Mouse (Mus musculus) liver, embryonic 14.5 days (tissue): ENCODE results near the gene Tgfbr1. TPM values are rescaled to one million over a fixed set of nuclear protein-coding genes. Genes with fewer than 3 reads are reported as not detected.
A peak's percentile ranks its signal among the peaks of the same experiment; 100 is the strongest.

ENCODE experiments used
- ATAC-seq: fragments of 200-750 bp; cut with Nextera tagmentation; 2 replicates; pipeline ENCODE4 v1.8.0; 2017; ENCODE audit warnings: moderate number of reproducible peaks, mild to moderate bottlenecking, moderate library complexity; ENCODE audit not compliant: insufficient read depth
- DNase-seq, 3 experiments: peaks; one replicate each; pipeline ENCODE4 v3.0.0-alpha.2; 2012 to 2013; ENCODE audit warnings: low read depth in 3 of 3, low spot score in 3 of 3
- H3K27ac ChIP-seq: fragments of 300-500 bp; sonication (generic); 2 replicates; pipeline ENCODE4 v1.5.1; 2014; ENCODE audit warnings: moderate library complexity, mild to moderate bottlenecking, control low read depth, inconsistent platforms
- H3K27me3 ChIP-seq: fragments of 300-500 bp; sonication (generic); 2 replicates; pipeline ENCODE4 v1.6.1; 2014; ENCODE audit warnings: mild to moderate bottlenecking, low read length, moderate library complexity; ENCODE audit not compliant: control insufficient read depth, insufficient read depth
- H3K36me3 ChIP-seq: fragments of 300-500 bp; sonication (generic); replicated peaks from 2 replicates; pipeline ENCODE4 v1.6.1; 2014; ENCODE audit warnings: low read depth; ENCODE audit not compliant: control insufficient read depth, insufficient read depth
- H3K4me1 ChIP-seq, 2 experiments: fragments of 200-500 bp in 1 of 2; fragments of 300-500 bp in 1 of 2; sonication (generic) in 1 of 2; replicated peaks; 2 replicates each; pipeline ENCODE4 v1.6.1; 2012 to 2014; ENCODE audit warnings: antibody characterized with exemption in 1 of 2, inconsistent platforms in 1 of 2, low read length in 1 of 2; ENCODE audit not compliant: control insufficient read depth in 2 of 2, insufficient read depth in 2 of 2
- H3K4me2 ChIP-seq: fragments of 300-500 bp; sonication (generic); 2 replicates; pipeline ENCODE4 v1.6.1; 2014; ENCODE audit warnings: low read depth, mild to moderate bottlenecking, control low read depth, moderate library complexity
- H3K4me3 ChIP-seq, 2 experiments: fragments of 200-500 bp in 1 of 2; fragments of 300-500 bp in 1 of 2; sonication (generic) in 1 of 2; 2 replicates each; pipeline ENCODE4 v1.5.1; 2012 to 2014; ENCODE audit warnings: low read depth in 2 of 2, low read length in 2 of 2, mild to moderate bottlenecking in 2 of 2, control low read depth in 1 of 2, inconsistent platforms in 1 of 2, moderate library complexity in 1 of 2; ENCODE audit not compliant: insufficient read depth in 1 of 2
- H3K9ac ChIP-seq: fragments of 300-500 bp; sonication (generic); replicated peaks from 2 replicates; pipeline ENCODE4 v1.6.1; 2014; ENCODE audit warnings: mild to moderate bottlenecking, control low read depth, moderate library complexity
- H3K9me3 ChIP-seq: fragments of 300-500 bp; sonication (generic); 2 replicates; pipeline ENCODE4 v1.6.1; 2016; ENCODE audit warnings: low read length, mixed read lengths; ENCODE audit not compliant: control insufficient read depth
- CTCF ChIP-seq: IDR thresholded peaks from 2 replicates; pipeline ENCODE4 v1.5.1; 2016; ENCODE audit warnings: antibody characterized with exemption, low read depth, control low read depth
- EP300 ChIP-seq: IDR thresholded peaks from 2 replicates; pipeline ENCODE4 v1.6.1; 2016; ENCODE audit warnings: antibody characterized with exemption, low read depth
- WGBS: fragments of 180-500 bp; shearing (Covaris S2); extraction: QIAGEN DNeasy Blood & Tissue Kit; methylation state at CpG from one replicate; pipeline ENCODE4 v1.1.7; 2014; ENCODE audit not compliant: insufficient replicate concordance; 5-methylcytosine and 5-hydroxymethylcytosine counted together
- polyA plus RNA-seq, 2 experiments: library from polyadenylated mRNA; depleted of rRNA in 1 of 2; stranded (reverse) in 1 of 2; unstranded in 1 of 2; fragments of >200 nt; fragmentation: Nextera tagmentation in 1 of 2; extraction: Ambion mirVana in 1 of 2; gene quantifications; 2 replicates each; pipeline versions ENCODE4 v1.2.1 to v1.2.3; 2012 to 2014

The Tgfbr1 gene
- 2.4 and 3.2 TPM in 2 replicates for polyA plus RNA-seq (2012; rRNA removed)
- 5.6 and 5.7 TPM in 2 replicates for polyA plus RNA-seq (2014; fragmentation: Nextera tagmentation; extraction: Ambion mirVana)

DNA sequence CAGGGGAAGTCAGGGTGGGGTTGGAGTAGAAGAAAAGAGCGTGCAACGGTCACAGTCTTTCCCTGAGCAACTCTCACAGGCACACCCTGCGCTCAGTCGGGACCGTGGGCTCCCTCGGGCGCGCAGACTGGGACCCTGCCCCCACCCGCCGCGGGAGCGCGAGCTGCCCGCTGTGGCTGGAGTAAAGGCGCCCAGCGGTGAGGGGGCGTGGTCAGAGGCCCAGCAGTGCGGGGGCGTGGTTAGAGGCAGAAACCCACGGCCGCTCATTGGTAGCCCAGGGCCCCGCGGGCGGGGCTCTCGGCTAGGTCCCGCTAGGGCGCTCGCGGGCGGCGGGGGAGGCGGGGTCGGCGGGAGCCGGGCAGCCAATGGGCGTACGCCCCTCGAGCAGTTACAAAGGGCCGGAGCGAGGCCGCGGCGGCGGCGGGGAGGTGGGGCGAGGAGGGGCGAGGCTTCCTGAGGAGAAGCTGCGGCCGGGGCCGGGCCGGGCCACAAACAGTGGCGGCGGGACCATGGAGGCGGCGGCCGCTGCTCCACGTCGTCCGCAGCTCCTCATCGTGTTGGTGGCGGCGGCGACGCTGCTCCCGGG is at the start of gene Tgfbr1:
Gene Tgfbr1, plus strand, starts transcription at position 420 of the 586 bp plus-strand sequence.
- Histone ChIP-seq H3K4me3 (peak within 1 kb of the TSS; percentile 65 to 77), H3K27me3 (peaks cover 13% of the 10 kb centered on the region), H3K36me3 (no peaks in the 10 kb centered on the region), H3K9ac (peak within 1 kb of the TSS; percentile 74), H3K4me2 (peak within 1 kb of the TSS; percentile 89), H3K27ac (no peak within 1 kb of the TSS; the same call in 1 of the 2 replicates), H3K9me3 (no peaks in the 10 kb centered on the region), H3K4me1 (no peaks in the 10 kb centered on the region; a peak in 1 of 4 replicates)
- WGBS, result under 1% methylated on average over 58 of the region's 65 CpGs
- peak; percentile 92 for DNase-seq
- ATAC-seq, result peak; percentile 100
- TF ChIP-seq CTCF (no peak), EP300 (no peak)

DNA sequence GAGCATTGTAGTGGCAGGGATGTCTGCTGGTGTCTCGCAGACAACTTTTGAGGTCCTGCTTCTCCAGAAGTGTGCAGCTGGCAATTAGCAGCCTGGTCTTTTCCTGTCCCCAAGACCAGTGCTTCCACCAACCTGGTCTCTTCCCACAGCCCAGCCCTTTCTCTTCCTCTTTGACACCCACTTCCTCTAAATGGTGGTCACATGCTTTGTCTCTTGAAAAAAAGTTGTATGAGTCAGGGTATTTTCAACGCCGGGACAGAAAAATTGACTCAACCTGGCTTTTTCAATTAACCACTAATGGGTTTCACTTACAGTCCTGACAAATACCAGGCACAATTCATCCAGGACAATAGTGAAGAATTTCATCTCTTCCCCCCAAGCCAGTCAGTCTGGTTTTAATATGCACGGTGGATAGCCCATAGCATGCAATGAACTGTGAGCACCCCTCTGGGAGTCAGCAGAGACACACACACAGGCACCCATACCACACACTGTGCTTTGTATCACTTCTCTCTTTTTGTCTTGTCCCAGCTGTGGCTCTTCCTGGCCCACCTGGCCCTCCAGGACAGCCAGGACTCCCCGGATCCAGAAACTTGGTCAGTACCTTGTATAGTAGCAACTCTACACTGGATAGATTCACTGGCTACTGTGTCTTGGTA is 49.6 kb upstream of the Tgfbr1 start:
- H3K4me3 ChIP-seq, result no peak overlapping the region
- ATAC-seq (no peak), DNase-seq (no peak)
- TF ChIP-seq EP300 (no peak), CTCF (no peak)
- H3K27ac ChIP-seq, result no peak overlapping the region
- no peak overlapping the region for H3K4me2 ChIP-seq
- WGBS, result 23% methylated on average over 5 of the region's 5 CpGs
- peaks cover 3 to 14% of the 10 kb centered on the region in 2 experiments; a peak in 3 of 4 replicates for H3K4me1 ChIP-seq
- no peaks in the 10 kb centered on the region for H3K27me3 ChIP-seq
- H3K9me3 ChIP-seq, result no peaks in the 10 kb centered on the region; the same call in 1 of the 2 replicates
- H3K36me3 ChIP-seq, result no peaks in the 10 kb centered on the region
- H3K9ac ChIP-seq, result no peak overlapping the region

DNA sequence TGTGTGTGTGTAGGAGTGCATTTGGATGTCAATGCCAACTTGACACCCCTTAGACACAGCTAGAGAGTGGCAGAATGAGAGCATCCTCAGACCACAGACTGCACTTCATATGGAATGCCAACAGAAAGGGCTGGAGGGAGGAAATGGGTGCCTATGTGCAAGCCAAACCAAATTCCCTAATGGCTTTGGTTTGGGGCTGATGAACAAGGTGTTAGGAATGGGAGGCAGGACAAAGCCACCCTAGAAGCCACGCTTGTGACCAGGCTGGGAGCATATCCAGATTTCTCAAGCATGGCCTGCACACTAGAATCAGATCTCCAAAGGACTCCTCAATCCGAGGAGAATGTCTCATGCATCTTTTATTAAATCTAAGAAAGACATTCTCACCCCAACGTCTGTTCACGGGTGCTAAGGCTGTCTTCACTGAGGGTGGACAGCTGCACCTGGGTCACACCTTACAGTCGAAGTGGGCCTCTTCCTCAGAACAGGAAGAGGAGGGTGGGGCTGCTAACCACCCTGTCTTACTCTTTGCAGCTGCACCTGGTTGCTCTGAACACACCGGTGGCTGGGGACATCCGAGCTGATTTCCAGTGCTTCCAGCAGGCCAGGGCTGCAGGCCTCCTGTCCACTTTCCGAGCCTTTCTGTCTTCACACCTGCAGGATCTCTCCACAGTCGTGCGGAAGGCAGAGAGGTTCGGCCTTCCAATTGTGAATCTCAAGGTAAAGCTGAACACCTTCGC is 43.0 kb upstream of the Tgfbr1 start:
- no peak overlapping the region for H3K27ac ChIP-seq
- 51% methylated on average over 12 of the region's 12 CpGs for WGBS
- no peaks in the 10 kb centered on the region for H3K9me3 ChIP-seq
- DNase-seq (no peak), ATAC-seq (no peak)
- H3K4me1 ChIP-seq, result peaks cover 0 to 9% of the 10 kb centered on the region in 2 experiments; a peak in 1 of 4 replicates
- no peaks in the 10 kb centered on the region for H3K36me3 ChIP-seq
- no peak overlapping the region for H3K4me3 ChIP-seq
- no peak overlapping the region for H3K4me2 ChIP-seq
- TF ChIP-seq CTCF (no peak), EP300 (no peak)
- no peak overlapping the region for H3K9ac ChIP-seq
- no peaks in the 10 kb centered on the region for H3K27me3 ChIP-seq

DNA sequence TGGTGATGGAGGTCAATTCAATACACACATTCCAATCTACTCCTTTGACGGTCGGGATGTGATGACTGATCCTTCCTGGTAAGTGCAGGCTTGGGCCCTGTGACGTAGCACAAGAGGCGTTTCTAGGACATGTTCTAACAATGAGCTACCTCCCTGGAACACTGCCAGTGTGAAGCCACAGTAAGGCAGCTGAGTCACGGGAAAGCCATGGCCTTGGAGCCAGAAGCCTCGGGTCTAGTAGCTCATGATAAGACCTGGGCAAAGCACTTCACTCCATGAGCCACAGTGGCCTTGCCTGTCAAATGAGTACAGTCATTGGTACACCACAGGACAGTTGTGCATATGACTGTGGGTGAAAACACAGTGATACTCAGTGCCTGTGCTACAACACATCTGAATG is 42.2 kb upstream of the Tgfbr1 start:
- Histone ChIP-seq H3K4me1 (peaks cover 0 to 9% of the 10 kb centered on the region in 2 experiments; a peak in 1 of 4 replicates), H3K9me3 (no peaks in the 10 kb centered on the region), H3K36me3 (no peaks in the 10 kb centered on the region), H3K27me3 (no peaks in the 10 kb centered on the region), H3K4me2 (no peak overlapping the region), H3K9ac (no peak overlapping the region), H3K4me3 (no peak overlapping the region), H3K27ac (no peak overlapping the region)
- TF ChIP-seq EP300 (no peak), CTCF (no peak)
- DNase-seq (peak in 1 of 3 experiments; percentile 23), ATAC-seq (peak; percentile 53; the same call in 1 of the 2 replicates)
- 35% methylated on average over 6 of the region's 6 CpGs for WGBS

DNA sequence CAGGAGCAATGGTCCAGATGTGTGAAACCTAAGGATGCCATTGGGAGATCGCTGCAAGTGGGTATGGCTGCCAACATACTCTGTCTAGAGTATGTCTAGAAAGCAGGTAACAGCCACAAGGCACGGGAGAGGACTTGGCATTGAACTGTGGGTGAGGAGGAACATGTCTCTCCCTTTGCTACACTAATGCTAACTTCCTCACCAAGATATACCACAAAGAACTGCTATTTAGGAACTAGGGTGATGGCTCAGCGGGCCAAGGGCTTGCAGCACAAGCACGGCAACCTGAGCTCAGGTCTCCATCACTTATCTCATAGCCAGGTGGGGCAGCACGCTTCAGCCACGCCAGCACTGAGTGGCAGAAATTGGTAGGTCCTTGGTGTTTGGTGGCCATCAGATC is 41.6 kb upstream of the Tgfbr1 start:
- Histone ChIP-seq H3K9me3 (no peaks in the 10 kb centered on the region), H3K27ac (no peak overlapping the region), H3K36me3 (no peaks in the 10 kb centered on the region), H3K27me3 (no peaks in the 10 kb centered on the region), H3K9ac (no peak overlapping the region), H3K4me3 (no peak overlapping the region), H3K4me1 (peaks cover 0 to 9% of the 10 kb centered on the region in 2 experiments; a peak in 1 of 4 replicates), H3K4me2 (no peak overlapping the region)
- ATAC-seq, result no peak
- WGBS, result 63% methylated on average over 6 of the region's 6 CpGs
- DNase-seq, result no peak
- TF ChIP-seq EP300 (no peak), CTCF (no peak)
